Mouse (Mus musculus): ENCODE measurements around the gene Olfr1201. TPM values are rescaled to one million over a fixed set of nuclear protein-coding genes. Genes with fewer than 3 reads are reported as not detected.

Olfr1201 gene
- total RNA-seq (2021), result not detected
- long read RNA-seq, experiment 1, result 0 reads
- long read RNA-seq, experiment 2, result 0 reads

DNA sequence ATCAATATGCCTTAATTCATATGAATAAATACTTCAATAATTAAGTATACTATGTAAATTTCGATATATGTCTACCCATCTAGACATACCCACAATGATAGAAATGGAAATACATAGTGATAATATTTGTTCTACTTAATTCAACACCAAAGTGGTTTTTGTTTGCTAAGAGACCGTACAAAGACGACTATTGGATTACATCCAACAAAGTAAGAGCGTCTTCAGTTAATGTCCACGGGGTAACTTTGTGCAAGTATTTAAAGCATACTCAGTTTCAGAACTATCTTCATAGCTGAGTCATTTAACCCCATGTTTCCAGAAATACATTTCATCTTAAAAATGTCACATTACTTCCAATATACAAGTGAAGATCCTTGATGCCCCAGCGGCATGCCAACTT is at the start of gene Olfr1201:
TSS of gene Olfr1201 (plus strand) at position 301 of the 400 bp plus-strand sequence.
- DNase-seq, result no peak

- DNase-seq, result no peak
These were observed 49.5 kb upstream of the Olfr1201 start for GRCm38 (mm10) chr2:88743379-88743778.

GRCm38 (mm10) chr2:88751270-88751669 is 41.6 kb upstream of the Olfr1201 start, which contains the start of gene Olfr1198:
Olfr1198 (minus strand) TSS chr2:88751370.
- no peak for DNase-seq

DNA sequence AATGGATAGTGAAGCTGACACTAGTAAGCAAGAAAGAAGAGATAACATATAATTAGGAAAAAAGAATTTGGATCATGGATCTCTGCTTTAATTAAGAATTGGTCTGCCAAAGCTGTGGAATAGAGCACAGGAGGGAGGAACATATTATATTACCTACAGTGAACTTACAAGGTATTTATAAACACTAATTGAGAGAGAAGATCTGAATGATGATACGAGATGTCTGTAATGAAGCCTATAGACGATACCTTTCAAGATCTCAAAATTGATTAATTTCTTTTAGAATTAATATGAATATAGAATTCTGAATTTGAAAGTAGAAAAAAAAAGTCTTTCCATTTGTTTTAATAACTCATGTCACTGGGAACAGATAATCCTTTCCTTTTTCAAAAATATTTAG is 32.5 kb upstream of the Olfr1201 start, which contains the start of gene Olfr1199:
TSS of gene Olfr1199 (minus strand) at position 101 of the 400 bp plus-strand sequence.
- DNase-seq, result no peak

DNA sequence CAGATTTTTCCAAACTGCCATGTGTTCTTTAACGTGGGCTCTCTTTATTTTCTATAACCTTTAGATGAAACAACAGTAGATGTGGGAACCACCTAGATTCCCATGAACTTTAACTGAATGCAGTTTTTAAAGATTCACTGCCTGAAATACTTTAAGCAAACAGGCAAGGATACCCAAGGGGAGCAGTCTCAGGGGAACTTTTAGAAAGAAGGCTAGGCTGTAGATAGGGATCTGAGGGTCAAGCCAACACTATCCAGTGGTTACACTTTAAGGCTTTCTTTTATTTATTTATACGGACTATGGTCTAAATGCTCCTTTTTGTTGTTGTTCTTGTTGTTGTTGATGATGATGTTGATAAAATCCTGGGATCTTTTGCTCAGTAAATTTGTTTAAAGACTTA is 22.4 kb upstream of the Olfr1201 start, which contains the start of gene Olfr1200:
TSS of gene Olfr1200 (minus strand) at position 101 of the 400 bp plus-strand sequence.
- no peak for DNase-seq

- DNase-seq, result no peak
These were observed 21.4 kb downstream of the Olfr1201 start, which contains the start of gene Olfr1202 for GRCm38 (mm10) chr2:88814196-88814595. Olfr1202 (plus strand) TSS chr2:88814496.

DNA sequence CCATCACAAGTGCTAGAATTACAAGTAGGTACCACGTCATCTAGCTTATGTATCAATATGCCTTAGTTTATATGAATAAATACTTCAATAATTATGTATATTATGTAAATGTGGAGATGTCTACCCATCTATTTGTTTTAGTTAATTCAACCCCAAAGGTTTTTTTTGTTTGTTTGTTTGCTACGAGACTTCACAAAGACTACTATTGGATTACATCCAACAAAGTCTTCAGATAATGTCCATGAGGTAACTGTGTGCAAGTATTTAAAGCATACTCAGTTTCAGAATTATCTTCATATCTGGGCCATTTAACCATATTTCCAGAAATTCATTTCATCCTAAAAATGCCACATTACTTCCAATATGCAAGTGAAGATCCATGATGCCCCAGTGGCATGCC is 36.6 kb downstream of the Olfr1201 start, which contains the start of gene Olfr1205:
TSS of gene Olfr1205 (plus strand) at position 301 of the 400 bp plus-strand sequence.
- no peak for DNase-seq

GRCm38 (mm10) chr2:88838477-88838876 is 45.6 kb downstream of the Olfr1201 start:
- no peak for DNase-seq

Other genes starting within 250 kb of the Olfr1201 start
- gene Olfr1188, start 236.1 kb upstream of the Olfr1201 start, total RNA-seq (2021), result not detected
- not detected for gene Olfr1189, start 206.6 kb upstream of the Olfr1201 start, total RNA-seq (2021)
- under 1 TPM in 1 of 2 experiments, not detected in 1; 0.05 TPM for gene Olfr1191-ps1, start 152.5 kb upstream of the Olfr1201 start, total RNA-seq (2021)
- not detected for gene Olfr1192-ps1, start 144.5 kb upstream of the Olfr1201 start, total RNA-seq (2021)
- gene Olfr1193, start 117.4 kb upstream of the Olfr1201 start, total RNA-seq (2021), result not detected
- gene Olfr1195, start 103.8 kb upstream of the Olfr1201 start, total RNA-seq (2021), result not detected
- gene Olfr1196, start 88.4 kb upstream of the Olfr1201 start, total RNA-seq (2021), result not detected
- not detected for gene Olfr1197, start 60.7 kb upstream of the Olfr1201 start, total RNA-seq (2021)
- not detected for gene Olfr1198, start 41.7 kb upstream of the Olfr1201 start, total RNA-seq (2021)
- not detected for gene Olfr1199, start 32.6 kb upstream of the Olfr1201 start, total RNA-seq (2021)
- gene Olfr1200, start 22.5 kb upstream of the Olfr1201 start, total RNA-seq (2021), result not detected
- gene Olfr1202, start 21.5 kb downstream of the Olfr1201 start, total RNA-seq (2021), result not detected
- gene Olfr1205, start 36.7 kb downstream of the Olfr1201 start, total RNA-seq (2021), result not detected
- gene Olfr1204, start 56.3 kb downstream of the Olfr1201 start, total RNA-seq (2021), result not detected
- not detected for gene Olfr1206, start 70.2 kb downstream of the Olfr1201 start, total RNA-seq (2021)
- not detected for gene Olfr1208, start 109.3 kb downstream of the Olfr1201 start, total RNA-seq (2021)
- not detected for gene Olfr1209, start 122.1 kb downstream of the Olfr1201 start, total RNA-seq (2021)
- gene Olfr1211, start 145.1 kb downstream of the Olfr1201 start, total RNA-seq (2021), result not detected
- not detected for gene Olfr1212, start 160.9 kb downstream of the Olfr1201 start, total RNA-seq (2021)
- not detected for gene Gm13762, start 187.2 kb downstream of the Olfr1201 start, total RNA-seq (2021)
- not detected for gene Olfr1214, start 199.6 kb downstream of the Olfr1201 start, total RNA-seq (2021)
- gene Olfr1215, start 213.9 kb downstream of the Olfr1201 start, total RNA-seq (2021), result not detected
- gene Olfr1216, start 225.3 kb downstream of the Olfr1201 start, total RNA-seq (2021), result not detected
- gene Olfr1217, start 239.0 kb downstream of the Olfr1201 start, total RNA-seq (2021), result not detected